Mouse (Mus musculus): ENCODE measurements around the gene Cenpm.
"Not testable (repeated sequence)": the region's sequence is repeated elsewhere in the genome, so short reads cannot be mapped to it uniquely, and the experiment has no call there.

Gene Cenpm

DNA sequence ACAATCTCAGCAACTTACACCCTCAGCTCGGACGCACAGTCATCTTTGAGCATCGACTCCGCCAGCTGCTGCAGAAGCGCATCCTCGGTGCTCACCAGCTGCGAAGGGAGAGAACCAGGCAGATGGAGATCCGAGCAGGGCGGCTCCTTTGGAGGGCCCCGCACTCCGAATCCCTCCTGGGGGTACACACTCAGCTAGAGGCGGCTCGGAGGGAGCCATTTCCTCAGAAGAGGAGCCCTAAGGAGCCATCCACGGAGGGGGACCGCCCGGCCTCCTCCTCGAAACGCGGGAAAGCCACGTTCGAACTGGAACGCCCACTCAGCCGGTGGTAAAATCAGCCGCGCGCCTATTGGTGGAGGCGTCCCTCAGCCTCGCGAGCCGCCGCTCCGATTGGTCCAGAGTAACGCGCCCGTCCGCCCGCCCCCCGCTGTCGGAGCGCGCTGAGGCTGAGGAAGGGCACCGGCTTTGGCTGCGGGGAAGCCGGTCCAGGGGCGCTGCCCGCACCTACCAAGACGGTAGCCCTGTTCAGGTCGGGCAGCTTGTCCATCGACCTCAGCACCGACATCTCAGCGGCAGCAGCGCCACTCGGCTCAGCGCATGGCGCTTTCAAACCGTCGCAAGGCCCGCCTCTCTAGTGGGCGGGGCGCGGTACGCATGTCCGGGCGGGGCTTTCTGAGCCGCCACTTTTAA is at the start of gene Cenpm:
Gene Cenpm, minus strand, starts transcription at position 634 of the 690 bp plus-strand sequence.
- DNase-seq (ENCODE audit: low spot score in 2 of 2): peak; percentile 95 to 96

DNA sequence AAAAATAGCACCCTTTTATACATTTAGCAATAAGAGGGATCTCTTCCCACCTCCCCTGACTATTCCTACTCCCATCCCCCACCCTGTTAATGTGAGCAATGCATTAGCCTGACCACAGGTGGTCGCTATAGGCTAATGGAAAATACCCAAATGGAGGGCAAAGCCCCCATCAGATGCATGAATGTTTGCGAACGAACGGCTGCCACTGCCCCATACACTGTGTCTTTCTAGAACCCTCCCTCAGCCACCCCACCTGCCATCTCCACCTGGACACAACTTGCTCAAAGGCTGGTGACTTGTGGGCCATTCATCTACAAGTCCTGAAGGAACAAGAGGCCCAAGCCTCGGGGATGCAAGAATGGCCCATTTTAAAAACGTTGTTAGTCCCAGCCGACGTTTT is 49.5 kb upstream of the Cenpm start:
- DNase-seq (ENCODE audit: low spot score in 2 of 2): peak in 1 of 2 experiments; percentile 24

DNA sequence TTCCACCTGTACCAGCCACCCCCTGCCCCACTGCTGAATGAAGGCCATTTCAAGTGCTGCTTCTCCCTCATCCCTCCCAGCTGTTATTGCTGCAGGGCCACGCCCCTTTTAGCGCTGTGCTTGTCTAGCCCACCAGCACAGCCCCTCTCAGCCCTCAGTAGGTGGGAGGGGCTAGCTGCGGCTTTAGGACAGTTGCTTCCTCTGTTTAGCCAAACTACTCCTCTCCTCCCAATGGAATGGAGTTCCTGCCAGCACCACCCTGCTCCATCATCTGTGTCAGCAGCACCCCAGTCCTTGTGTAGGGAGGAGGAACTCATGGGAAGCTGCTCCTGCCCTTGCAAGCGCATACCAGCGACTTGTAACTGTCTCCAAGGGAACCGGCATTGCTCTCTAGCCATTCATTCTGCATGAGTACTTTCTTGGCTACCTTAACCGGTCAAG is 48.7 kb upstream of the Cenpm start:
- peak in 1 of 2 experiments; percentile 26 for DNase-seq (ENCODE audit: low spot score in 2 of 2)

DNA sequence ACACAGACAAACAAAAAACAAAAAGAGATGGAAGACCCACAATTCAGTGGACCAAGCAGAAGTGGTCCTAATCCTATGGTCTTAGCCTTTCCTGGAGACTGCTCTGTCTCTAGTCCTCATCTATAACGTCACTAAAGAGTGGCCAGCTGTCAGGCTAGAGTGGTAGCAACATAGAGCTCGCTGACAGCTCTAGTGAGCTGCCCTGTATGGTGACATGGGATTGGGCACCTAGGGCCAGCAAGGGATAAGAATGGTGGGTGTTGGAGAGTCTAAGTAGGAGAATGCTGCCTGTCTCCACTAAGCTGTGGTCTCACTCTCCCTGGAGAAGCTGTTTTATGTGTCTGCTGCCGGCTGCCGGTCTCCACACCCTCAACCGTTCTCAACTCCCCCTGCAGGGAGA is 48.3 kb upstream of the Cenpm start:
- DNase-seq (ENCODE audit: low spot score in 2 of 2): no peak

DNA sequence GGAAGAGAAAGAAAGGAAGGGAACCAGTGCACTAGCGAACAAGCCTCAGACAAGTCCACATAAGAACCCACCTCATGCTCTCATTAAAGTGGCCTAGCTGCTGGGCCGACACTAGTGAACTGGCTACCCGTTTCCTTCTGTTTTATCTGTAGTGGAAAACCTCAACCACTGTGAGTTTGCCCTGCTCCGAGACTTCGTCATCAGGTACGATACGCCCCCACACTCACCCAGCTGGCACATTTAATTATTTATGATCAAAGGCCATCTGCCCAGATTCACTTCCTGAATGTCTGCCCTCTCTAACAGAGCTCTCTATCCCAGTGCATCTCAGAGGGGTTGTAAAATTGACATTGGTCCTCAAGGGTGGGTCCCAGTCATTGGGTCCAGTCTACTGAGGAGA is 45.7 kb upstream of the Cenpm start:
- DNase-seq (ENCODE audit: low spot score in 2 of 2): no peak

DNA sequence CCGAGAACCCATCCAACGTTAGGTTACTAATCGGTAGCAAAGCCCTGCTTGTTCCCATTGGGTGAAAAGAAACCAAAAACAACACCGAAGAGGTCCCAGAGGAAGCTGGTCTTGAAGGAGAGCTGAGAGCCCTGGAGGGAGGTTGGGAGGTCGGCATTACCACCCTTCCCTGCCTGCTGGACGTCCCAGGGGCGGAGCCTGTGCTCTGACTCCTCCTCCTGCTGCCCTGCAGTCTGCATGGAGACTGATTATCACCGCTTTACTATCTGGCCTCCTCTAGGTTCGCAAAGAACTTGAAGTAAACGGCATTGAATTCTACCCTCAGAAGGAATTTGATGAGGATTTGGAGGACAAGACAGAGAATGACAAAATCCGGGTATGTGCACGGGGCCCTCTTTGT is 41.6 kb upstream of the Cenpm start:
- DNase-seq (ENCODE audit: low spot score in 2 of 2): no peak

DNA sequence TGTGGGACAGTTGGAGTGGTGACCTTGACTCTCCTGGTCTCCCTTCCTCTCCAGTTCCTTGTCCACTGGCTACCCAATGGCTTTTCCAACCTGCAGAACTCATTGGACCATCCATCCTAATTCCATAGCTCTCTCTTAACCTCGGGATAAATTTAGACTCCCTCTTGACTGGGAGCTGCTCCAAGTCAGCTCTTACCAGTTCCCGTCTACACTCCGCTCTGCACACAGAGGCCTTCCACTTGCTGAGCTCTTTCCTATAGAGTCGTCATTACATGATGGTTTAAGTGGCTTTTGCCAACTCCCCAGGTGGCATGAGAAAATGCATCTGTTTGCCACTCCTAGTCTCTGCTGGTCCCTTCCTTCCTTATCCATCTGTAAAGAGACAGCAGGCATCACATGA is 36.1 kb upstream of the Cenpm start:
- no peak for DNase-seq (ENCODE audit: low spot score in 2 of 2)

DNA sequence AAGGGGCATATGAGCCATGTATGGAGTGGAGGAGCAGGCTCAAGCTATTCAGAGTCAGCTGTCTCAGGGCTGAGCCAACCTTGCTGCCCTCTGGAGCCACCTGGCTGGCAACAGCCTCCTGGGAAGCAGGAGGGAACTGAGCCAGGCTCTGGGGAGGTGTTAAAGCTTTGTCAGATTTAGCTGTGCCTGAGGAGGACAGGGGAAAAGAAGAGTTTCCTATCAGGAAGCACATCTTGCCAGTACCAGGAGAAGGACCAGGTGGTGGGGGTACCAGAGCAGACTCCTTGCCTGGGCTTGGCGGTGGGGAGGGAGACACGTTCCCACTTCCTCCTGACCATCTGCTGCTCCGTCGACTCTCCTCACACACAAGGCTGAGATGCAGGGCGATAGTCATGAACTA is 33.0 kb upstream of the Cenpm start:
- peak; percentile 59 to 61 for DNase-seq (ENCODE audit: low spot score in 2 of 2)

DNA sequence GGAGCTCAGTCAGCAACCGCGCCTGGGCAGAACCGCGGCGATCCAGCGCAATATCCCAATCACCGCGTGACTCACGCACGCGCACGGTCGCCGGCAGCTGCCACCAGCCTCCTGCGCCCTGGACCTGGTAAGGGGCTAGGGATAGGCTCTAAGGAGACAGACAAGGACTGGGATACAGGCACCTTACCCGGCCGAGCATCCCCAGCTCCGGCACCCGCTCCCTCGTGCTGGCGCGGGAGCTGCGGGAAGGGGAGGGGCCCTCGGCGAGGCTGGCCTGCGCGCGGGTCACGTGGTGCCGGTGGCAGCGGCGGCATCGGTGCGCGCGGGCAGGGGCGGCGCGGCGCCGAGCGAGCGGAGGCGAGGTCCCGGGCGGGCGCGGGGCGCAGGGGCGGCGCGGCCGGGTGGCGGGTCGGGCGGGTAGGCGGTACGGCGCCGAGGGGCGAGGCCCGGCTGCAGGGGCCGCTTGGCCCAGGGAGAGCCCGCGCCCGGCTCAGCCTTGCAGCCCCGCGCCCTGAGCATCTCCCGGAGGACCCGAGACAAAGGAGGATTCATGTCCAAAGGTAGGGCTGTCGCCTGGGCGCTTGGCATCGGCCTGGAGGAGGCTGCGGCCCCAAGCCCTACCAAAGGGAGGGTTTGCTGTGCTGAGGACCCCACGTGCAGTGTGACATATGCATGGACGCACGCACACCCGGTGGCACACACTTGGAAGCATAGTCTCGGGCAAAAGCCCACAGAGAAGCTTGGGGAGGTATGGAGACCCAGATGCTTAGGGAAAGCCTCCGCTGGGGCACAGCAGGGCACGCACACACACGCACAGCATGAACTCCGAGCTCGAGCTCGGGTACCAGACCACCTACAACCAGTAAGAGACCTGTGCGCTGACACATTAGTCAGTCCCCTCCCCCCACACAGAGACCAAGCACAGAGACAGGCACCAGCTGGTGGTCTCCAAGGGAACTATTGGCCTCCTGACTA is 30.7 kb upstream of the Cenpm start:
- DNase-seq (ENCODE audit: low spot score in 2 of 2): peak; percentile 76 to 80

DNA sequence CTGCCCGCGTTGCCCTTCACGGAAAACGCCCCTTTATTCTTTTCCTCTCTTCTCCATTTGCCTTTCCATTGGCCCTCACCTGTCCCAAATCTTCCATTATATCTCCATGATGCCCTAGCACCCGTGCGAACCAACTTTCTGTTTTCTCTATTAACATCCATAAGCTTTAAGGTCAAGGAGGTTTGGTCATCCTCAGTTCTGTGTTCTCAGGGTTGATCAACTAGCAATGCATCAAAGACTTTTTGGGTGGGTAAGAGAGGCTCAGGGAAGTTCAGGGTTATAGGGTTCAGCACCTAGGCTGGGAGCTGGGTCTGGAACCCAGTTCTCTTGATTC is 30.0 kb upstream of the Cenpm start, which contains the start of gene Sept3:
Gene Sept3, plus strand, starts transcription at position 301 of the 334 bp plus-strand sequence.
- DNase-seq (ENCODE audit: low spot score in 2 of 2): no peak

DNA sequence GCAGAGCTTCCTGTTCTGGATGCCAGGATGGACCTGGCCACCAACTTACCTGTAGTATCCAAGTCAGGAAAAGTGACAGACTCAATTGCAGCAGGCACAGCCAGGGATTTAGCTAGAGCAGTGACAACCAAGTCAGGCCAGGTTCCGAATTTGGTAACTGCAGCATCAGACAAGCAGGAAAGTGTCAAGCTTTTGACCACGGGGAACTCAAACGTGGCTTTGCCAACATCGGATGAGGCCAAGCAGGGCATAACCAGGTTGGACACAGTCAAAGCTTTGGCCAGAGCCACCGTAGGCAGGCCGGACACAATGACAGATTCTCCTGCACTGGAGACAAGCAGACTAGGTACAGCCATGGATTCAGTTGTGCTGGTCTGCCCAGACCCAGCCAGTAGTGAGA is 27.7 kb upstream of the Cenpm start:
- DNase-seq (ENCODE audit: low spot score in 2 of 2): no peak

DNA sequence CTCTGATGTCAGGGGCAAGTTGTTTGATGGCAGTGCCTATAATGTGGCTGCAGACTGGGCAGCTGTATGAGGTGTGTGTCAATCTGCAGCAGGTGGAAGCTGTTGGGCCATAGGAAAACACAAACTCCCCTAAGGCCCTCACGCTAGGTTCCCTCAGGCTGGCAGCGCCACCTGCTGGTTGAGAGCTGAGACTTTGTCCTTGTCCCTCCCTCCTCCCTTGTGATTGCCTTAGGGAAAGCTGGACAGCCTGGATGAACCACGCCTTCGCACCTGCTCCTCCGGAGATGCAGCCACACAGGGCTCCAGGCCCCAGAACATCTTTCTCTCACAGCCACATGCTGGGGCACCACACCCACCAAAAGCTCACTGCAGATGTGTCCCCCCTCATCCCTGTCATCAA is 26.7 kb upstream of the Cenpm start:
- DNase-seq (ENCODE audit: low spot score in 2 of 2): peak; percentile 59 to 81

DNA sequence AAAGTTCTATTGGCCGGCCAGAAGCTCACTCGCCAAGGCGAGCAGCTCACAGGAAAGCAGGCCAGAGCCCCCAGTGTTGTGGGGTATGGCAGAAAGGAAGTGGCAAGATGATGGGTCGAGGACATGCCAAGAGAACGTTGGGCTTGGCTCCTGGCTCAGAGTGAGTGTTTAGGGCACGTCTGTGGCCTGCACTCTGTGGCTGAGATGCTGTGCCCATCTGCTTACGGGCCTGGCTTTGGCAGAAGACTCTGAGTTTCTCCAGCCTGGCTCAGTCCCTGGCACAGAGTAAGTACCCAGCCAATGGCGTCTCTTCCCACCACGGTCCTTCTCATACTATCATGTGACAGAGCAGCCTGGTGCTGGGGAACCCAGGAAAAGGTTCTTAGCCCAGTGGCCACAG is 24.2 kb upstream of the Cenpm start:
- DNase-seq (ENCODE audit: low spot score in 2 of 2): no peak

DNA sequence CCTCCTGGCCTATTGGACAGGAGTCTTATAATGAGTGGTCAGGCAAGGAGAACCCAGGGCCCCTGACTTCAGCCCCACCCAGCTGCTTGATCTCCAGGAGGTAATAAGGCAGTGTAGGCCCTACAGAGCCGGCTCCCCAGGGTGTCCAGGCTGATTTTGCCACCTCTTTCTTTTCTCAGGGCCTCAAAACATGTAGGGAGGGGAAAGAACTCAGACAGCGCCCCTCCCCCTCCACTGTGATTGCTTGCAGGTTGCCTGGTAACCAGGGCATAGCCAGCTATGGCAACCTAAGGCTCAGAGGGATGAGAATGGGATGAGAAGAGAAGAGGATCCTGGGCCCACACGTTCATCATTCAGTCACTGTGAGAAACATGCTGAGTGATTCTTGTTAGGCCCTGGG is 23.6 kb upstream of the Cenpm start:
- peak; percentile 55 to 57 for DNase-seq (ENCODE audit: low spot score in 2 of 2)

DNA sequence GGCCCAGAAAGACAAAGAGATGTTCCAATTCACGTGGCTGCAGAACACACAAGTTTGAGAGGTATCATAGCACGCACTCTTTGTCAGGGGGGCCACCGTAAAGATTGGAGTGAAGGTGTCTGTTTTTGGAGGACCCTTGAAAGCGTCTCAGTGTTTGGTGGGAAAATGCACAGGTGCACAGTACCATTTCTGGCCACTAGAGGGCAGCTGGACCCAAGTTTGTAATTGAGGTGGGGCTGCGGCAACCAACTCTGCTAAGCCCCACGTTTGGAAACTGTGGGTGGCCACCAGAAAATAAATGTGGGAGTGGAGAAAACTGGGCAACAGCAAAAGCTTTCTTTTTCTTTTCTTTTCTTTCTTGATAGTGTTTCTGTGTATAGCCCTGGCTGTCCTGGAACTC is 21.8 kb upstream of the Cenpm start:
- peak; percentile 83 to 84 for DNase-seq (ENCODE audit: low spot score in 2 of 2)

DNA sequence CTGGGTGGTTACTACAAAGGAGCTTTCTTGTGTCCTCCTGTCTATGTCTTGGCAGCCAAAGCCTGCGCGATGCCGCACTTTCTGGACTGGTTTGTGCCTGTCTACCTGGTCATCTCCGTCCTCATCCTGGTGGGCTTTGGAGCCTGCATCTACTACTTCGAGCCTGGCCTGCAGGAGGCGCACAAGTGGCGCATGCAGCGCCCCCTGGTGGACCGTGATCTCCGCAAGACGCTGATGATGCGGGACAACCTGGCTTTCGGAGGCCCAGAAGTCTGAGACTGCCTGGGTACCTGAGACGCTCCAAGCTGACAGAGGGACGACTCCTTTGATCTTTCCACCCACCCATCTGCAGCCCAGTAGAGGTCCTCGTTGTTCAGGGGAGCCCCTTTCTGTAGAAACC is 15.0 kb upstream of the Cenpm start:
- peak; percentile 75 to 79 for DNase-seq (ENCODE audit: low spot score in 2 of 2)

DNA sequence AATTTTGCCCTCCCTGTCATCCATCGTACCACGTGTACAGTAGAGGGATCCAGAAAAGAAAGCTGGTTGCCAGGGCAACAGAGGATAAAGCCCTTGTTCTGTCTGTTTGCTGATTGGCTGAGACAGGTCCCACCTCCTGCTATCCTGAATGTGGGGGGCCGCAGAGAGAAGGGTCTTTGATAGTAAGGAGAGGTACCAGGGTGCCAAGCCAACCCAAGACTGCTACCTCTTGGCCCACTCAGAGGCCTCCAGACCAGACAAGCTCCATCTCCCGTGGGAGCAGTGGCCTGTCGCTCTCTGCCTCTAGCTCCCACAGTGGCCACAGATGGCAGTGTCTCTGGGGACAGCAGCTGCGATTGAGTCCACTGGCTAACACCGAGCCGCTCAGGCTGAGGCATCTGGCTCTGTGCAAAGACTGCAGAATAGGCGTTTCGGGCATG is 11.4 kb upstream of the Cenpm start:
- peak; percentile 83 to 94 for DNase-seq (ENCODE audit: low spot score in 2 of 2)

DNA sequence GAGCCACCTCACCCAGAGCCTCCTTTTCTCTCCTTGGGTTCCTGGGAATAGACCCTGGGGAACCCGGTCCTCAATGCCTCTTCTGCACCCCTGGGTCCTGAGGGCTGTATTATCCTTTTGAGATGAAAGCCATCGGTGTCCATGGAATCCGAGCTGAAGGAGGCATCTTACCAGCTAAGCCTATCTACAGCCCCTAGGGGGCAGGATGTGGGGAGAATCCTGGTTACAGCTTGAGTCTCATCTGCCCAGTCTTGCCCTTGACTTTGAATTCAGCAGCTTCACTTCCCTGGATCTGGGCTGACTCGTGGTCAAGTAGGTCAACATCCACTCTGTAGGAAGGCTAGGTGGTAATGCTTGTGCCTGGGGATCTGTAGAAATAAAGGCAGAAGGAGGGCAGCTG is 10.7 kb upstream of the Cenpm start:
- DNase-seq (ENCODE audit: low spot score in 2 of 2): peak in 1 of 2 experiments; percentile 36

DNA sequence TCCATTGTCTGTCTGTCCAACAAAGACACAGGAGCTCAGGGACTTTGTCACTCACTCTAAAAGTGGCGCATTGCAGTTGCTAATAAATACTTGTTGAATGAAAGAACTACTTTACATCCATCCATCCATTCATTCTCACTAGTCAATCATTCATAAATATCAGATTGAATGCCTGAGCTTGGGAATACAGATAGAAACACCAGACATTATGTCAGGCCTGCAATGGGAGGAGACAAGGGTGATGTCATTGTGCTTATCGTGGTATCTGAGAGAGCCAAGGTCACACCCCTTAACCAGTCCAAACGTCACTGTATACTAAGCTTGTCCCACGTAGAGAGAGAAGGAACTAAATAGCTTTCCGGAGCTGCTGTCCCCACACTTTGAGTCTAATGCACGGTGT is 7.5 kb upstream of the Cenpm start, which contains the start of gene 1500009C09Rik:
Gene 1500009C09Rik, plus strand, starts transcription at position 301 of the 400 bp plus-strand sequence.
- DNase-seq (ENCODE audit: low spot score in 2 of 2): no peak

DNA sequence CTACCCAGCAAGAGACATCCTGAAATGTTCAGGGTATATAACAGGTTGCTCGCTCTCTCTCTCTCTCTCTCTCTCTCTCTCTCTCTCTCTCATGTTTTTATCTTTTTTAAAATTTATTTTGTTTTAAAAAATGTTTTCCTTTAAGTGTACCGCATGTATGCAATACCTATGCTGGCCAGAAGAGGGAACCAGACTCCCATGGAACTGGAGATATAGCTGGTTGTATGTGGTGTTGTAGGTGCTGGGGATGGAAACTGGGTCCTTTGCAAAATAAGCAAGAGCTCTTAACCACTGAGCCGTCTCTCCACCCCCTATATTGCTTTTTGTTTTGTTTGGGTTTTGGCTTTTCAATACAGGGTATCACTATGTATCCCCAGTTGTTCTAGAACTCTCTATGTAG is 7.0 kb upstream of the Cenpm start:
- no peak for DNase-seq (ENCODE audit: low spot score in 2 of 2)

DNA sequence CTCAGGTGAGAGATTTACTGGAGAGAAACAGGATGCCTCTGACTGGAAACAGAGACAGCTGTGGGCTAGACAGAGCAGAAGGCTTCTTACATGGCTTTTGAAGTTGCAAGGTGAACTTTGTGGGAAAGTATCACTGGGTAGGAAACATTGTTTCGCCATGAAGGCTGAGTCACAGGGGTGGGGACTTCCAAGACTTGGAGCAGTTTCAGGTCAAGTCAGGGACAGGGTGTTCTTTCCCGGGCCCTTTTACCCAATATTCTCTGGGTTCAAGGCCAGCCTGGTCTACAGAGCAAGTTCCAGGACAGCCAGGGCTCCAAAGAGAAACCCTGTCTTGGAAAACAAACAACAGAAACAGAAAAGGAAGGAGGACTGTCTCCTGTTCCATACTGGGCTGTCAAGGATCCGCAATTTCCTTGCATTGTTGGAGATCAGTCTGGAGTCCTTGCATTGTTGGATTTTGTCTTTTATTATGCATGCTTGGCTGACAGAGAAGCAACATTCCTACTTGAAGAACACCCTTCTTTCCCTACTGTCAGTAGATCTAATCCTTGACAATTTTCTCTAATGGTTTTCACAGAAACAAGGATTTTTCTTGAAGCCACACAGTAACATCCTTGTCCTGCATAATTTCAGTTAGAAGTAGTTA is 2.7 kb upstream of the Cenpm start:
- no peak for DNase-seq (ENCODE audit: low spot score in 2 of 2)

DNA sequence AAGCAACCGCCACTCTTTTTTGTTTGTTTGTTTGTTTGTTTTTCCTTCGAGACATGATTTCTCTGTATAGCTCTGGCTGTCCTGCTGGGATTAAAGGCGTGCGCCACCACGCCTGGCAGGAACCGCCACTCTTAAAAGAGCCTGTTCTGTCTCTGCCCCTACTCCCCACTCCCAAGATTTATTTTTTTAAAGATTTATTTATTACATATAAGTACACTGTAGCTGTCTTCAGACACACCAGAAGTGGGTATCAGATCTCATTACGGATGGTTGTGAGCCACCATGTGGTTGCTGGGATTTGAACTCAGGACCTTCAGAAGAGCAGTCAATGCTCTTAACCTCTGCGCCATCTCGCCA is 235 bp upstream of the Cenpm start:
- not testable (repeated sequence) for DNase-seq (ENCODE audit: low spot score in 2 of 2)

All from right cerebral cortex, adult 2 months (tissue).